Mouse (Mus musculus) bone marrow, adult 2 months (tissue): ENCODE data around the gene Dnmt1.

Experiments
- CTCF ChIP-seq: fragments of 200-500 bp; IDR thresholded peaks from 2 replicates; pipeline ENCODE4 v1.5.1; 2011; ENCODE audit warnings: low read length, control low read depth; ENCODE audit not compliant: control insufficient read depth, insufficient read depth
- POLR2A ChIP-seq: fragments of 200-500 bp; IDR thresholded peaks from 2 replicates; pipeline ENCODE4 v1.6.1; 2011; ENCODE audit warnings: low read depth, mild to moderate bottlenecking, control low read depth, low read length, borderline replicate concordance; ENCODE audit not compliant: control insufficient read depth

GRCm38 (mm10) chr9:20950419-20950818 is 9.3 kb downstream of the Dnmt1 start:
- TF ChIP-seq CTCF (no peak), POLR2A (no peak)
